Mouse (Mus musculus): ENCODE measurements around the gene Gabra5.

DNA sequence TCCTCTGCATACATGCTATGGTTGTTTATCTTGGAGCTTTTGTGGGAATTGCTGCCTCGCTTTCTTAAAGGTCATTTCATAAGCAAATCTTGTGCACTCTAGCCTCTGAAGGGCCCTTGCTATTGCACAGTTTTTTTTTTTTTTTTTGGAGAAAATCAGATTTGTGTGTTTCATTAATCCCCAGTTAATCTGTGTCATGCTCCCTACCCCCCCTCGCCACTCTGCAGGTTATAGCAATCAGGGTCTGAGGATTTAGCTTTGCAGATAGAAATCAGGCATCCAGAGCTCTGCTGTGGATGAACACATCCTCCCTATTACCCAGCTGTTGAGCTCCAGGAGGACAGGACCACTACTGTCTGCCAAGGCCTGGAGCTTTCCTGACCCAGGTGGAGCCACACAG is 90.5 kb downstream of the Gabra5 start, which contains the start of gene Gabrb3:
- TF ChIP-seq POLR2A (IDR thresholded peaks at IDR 0.05; ENCODE audit: borderline replicate concordance, low read depth, low read length) (no peak), CTCF (IDR thresholded peaks at IDR 0.05; ENCODE audit: low read depth, low read length) (no peak)
